Mouse (Mus musculus): ENCODE measurements around the gene Plagl1.
A peak's percentile ranks its signal among the peaks of the same experiment; 100 is the strongest.

Gene Plagl1

GRCm38 (mm10) chr10:13090596-13091424 lies 30.5 kb downstream of the Plagl1 start:
- peak; percentile 30 for DNase-seq (ENCODE audit: low spot score)

GRCm38 (mm10) chr10:13092996-13093395 lies 32.7 kb downstream of the Plagl1 start:
- no peak for DNase-seq (ENCODE audit: low spot score)

GRCm38 (mm10) chr10:13098895-13099294 lies 38.6 kb downstream of the Plagl1 start:
- no peak for DNase-seq (ENCODE audit: low spot score)

- DNase-seq (ENCODE audit: low spot score) = no peak
Measured at GRCm38 (mm10) chr10:13100061-13100648, 39.9 kb downstream of the Plagl1 start.

GRCm38 (mm10) chr10:13102360-13102759 lies 42.1 kb downstream of the Plagl1 start:
- no peak for DNase-seq (ENCODE audit: low spot score)

GRCm38 (mm10) chr10:13103838-13104237 lies 43.5 kb downstream of the Plagl1 start:
- DNase-seq (ENCODE audit: low spot score) = no peak

GRCm38 (mm10) chr10:13106909-13107624 lies 46.8 kb downstream of the Plagl1 start:
- DNase-seq (ENCODE audit: low spot score) = no peak

- no peak for DNase-seq (ENCODE audit: low spot score)
Measured at GRCm38 (mm10) chr10:13108021-13108548, 47.8 kb downstream of the Plagl1 start.

GRCm38 (mm10) chr10:13108847-13109246 lies 48.5 kb downstream of the Plagl1 start:
- DNase-seq (ENCODE audit: low spot score) = no peak

- DNase-seq (ENCODE audit: low spot score) = no peak
Measured at GRCm38 (mm10) chr10:13109781-13110180, 49.5 kb downstream of the Plagl1 start.

GRCm38 (mm10) chr10:13112849-13113248 lies 52.5 kb downstream of the Plagl1 start:
- no peak for DNase-seq (ENCODE audit: low spot score)

- DNase-seq (ENCODE audit: low spot score) = no peak
Measured at GRCm38 (mm10) chr10:13113641-13114040, 53.3 kb downstream of the Plagl1 start.

- DNase-seq (ENCODE audit: low spot score) = no peak
Measured at GRCm38 (mm10) chr10:13115030-13115429, 54.7 kb downstream of the Plagl1 start.

GRCm38 (mm10) chr10:13116706-13117665 lies 56.7 kb downstream of the Plagl1 start:
- no peak for DNase-seq (ENCODE audit: low spot score)

- DNase-seq (ENCODE audit: low spot score) = no peak
Measured at GRCm38 (mm10) chr10:13118024-13118769, 57.9 kb downstream of the Plagl1 start.

- DNase-seq (ENCODE audit: low spot score) = no peak
Measured at GRCm38 (mm10) chr10:13118770-13119102, 58.4 kb downstream of the Plagl1 start.

GRCm38 (mm10) chr10:13119300-13119699 lies 59.0 kb downstream of the Plagl1 start:
- DNase-seq (ENCODE audit: low spot score) = no peak

GRCm38 (mm10) chr10:13125811-13126210 lies 65.5 kb downstream of the Plagl1 start:
- DNase-seq (ENCODE audit: low spot score) = no peak

- no peak for DNase-seq (ENCODE audit: low spot score)
Measured at GRCm38 (mm10) chr10:13127335-13127734, 67.0 kb downstream of the Plagl1 start.

- no peak for DNase-seq (ENCODE audit: low spot score)
Measured at GRCm38 (mm10) chr10:13127946-13128345, 67.6 kb downstream of the Plagl1 start.

- DNase-seq (ENCODE audit: low spot score) = no peak
Measured at GRCm38 (mm10) chr10:13133850-13134249, 73.5 kb downstream of the Plagl1 start.
